Mouse (Mus musculus) MEL-GATA-1-ER (cell line): ENCODE results near the gene Ccl17.

ENCODE experiments used
- DNase-seq: peaks from one replicate; pipeline ENCODE4 v3.0.0-alpha.2; 2012; ENCODE audit warnings: low read depth; ENCODE audit errors: extremely low read depth

Ccl17 gene

GRCm38 (mm10) chr8:94789256-94789955 is 20.8 kb upstream of the Ccl17 start:
- no peak for DNase-seq

- DNase-seq: no peak
Observed at GRCm38 (mm10) chr8:94794368-94794767, 15.9 kb upstream of the Ccl17 start.

- no peak for DNase-seq
Observed at GRCm38 (mm10) chr8:94794782-94795181, 15.5 kb upstream of the Ccl17 start.

- peak; percentile 50 for DNase-seq
Observed at GRCm38 (mm10) chr8:94800278-94800968, 9.8 kb upstream of the Ccl17 start.

- no peak for DNase-seq
Observed at GRCm38 (mm10) chr8:94801293-94802095, 8.8 kb upstream of the Ccl17 start.

GRCm38 (mm10) chr8:94802375-94802774 is 7.9 kb upstream of the Ccl17 start:
- no peak for DNase-seq

GRCm38 (mm10) chr8:94803551-94803950 is 6.7 kb upstream of the Ccl17 start:
- no peak for DNase-seq

- DNase-seq: peak; percentile 39
Observed at GRCm38 (mm10) chr8:94804546-94805340, 5.5 kb upstream of the Ccl17 start.

GRCm38 (mm10) chr8:94805811-94806210 is 4.4 kb upstream of the Ccl17 start:
- no peak for DNase-seq

- DNase-seq: no peak
Observed at GRCm38 (mm10) chr8:94807506-94807905, 2.7 kb upstream of the Ccl17 start.

GRCm38 (mm10) chr8:94808372-94808771 is 1.9 kb upstream of the Ccl17 start:
- DNase-seq: no peak

- DNase-seq: no peak
Observed at GRCm38 (mm10) chr8:94810855-94811254, 602 bp downstream of the Ccl17 start.

GRCm38 (mm10) chr8:94811654-94812053 is 1.4 kb downstream of the Ccl17 start:
- no peak for DNase-seq

- peak; percentile 45 for DNase-seq
Observed at GRCm38 (mm10) chr8:94812645-94813098, 2.4 kb downstream of the Ccl17 start.

GRCm38 (mm10) chr8:94814556-94814955 is 4.3 kb downstream of the Ccl17 start:
- DNase-seq: no peak

GRCm38 (mm10) chr8:94817933-94818332 is 7.7 kb downstream of the Ccl17 start:
- DNase-seq: no peak

- no peak for DNase-seq
Observed at GRCm38 (mm10) chr8:94819671-94820179, 9.5 kb downstream of the Ccl17 start.

- DNase-seq: no peak
Observed at GRCm38 (mm10) chr8:94820553-94820952, 10.3 kb downstream of the Ccl17 start.

GRCm38 (mm10) chr8:94821381-94821780 is 11.1 kb downstream of the Ccl17 start:
- DNase-seq: no peak

- no peak for DNase-seq
Observed at GRCm38 (mm10) chr8:94822637-94823560, 12.6 kb downstream of the Ccl17 start.
